Mouse (Mus musculus) stomach, postnatal 0 days (tissue): ENCODE data around the gene Slco2a1.

ENCODE experiments used
- CTCF ChIP-seq: IDR thresholded peaks from 2 replicates; pipeline ENCODE4 v1.5.1; 2016; ENCODE audit warnings: antibody characterized with exemption, low read depth, mild to moderate bottlenecking, moderate library complexity
- EP300 ChIP-seq: optimal IDR thresholded peaks from 2 replicates; pipeline ENCODE3; 2016; ENCODE audit warnings: antibody characterized with exemption

DNA sequence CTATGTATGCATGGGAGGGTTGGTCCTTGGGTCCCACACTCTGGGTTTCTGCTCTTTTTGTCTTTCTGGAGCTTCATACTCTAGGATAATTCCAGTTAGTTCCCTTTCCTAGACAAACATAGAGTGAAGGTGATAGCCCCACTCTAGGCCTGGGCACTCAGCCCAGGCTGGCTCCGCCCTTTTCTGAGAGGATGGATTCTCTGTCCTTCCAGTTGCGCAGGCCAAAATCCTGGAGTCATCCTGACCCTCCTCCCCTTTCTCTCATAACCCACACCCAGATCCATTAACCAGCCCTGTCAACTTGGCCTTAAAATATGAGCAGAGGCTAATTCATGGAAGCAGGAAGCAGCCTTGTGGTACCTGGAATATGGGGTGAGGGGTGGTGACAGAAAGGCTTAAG, 6.7 kb upstream of the Slco2a1 start:
- no peak for TF ChIP-seq CTCF
- TF ChIP-seq EP300, result no peak
